Mouse (Mus musculus) mouse embryonic stem cell (cell line): ENCODE results near the gene Olfr295.

Experiments used
- in situ Hi-C, 2 experiments: fragments of 300-500 bp; cut with MboI; formaldehyde crosslinking; loops; 1 replicate in 1 of 2; 3 replicates in 1 of 2; pipeline ENCODE4 v1.14.3; 2019 to 2020; ENCODE audit warnings: low sequenced_read_pairs in 2 of 2, low pct_unique_long_range_greater_than_20kb in 1 of 2, mixed read lengths in 1 of 2; ENCODE audit not compliant: unreplicated experiment in 1 of 2

Gene Olfr295

DNA sequence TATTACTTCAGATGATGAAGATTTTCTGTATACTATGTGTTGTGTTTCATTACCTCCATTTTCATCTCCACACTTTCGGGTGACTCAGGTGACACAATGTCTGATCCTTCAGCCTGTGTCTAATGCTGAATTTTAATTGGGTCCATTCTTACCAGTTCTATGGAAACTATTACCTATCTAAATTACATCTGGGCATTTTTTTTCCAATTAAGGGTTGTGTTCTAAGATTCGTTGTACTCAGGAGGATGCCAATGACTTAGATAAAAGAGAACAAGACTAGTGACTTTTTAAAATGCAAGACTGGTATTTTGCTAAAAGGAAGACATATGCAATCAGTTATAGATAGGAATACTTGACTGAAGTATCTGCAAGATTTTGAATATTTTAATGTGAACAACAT is at the start of gene Olfr295:
Gene Olfr295 (plus strand): TSS at position 301 of the 400 bp plus-strand sequence.
- in situ Hi-C loops: no loop called here

DNA sequence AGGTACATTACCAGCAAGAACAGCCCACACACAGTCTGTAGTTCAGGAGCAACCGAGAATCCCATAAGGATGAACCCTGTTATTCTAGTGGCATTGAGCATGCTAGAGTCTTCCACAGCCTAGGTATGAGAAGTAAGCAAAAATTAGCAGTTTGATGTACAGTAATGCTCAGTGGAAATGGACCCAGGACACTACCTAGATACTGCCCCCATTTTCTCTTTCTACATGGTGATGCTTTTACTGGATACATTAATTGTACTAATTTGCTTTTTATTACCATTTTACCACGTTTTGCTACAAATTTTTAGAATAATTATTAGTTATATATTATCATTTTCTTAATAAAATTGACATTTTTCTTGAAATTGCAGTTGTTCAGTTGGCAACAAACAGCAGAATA is 32.9 kb downstream of the Olfr295 start, which contains the start of gene Olfr294:
Gene Olfr294 (minus strand): TSS at position 101 of the 400 bp plus-strand sequence.
- in situ Hi-C loops: no loop called here
